ENCODE assay signal across 7 mouse cellular contexts in genomic region chr19:54045931-54046683, GRCm38 (mm10). TPM values are rescaled to one million over a fixed set of nuclear protein-coding genes. Genes with fewer than 3 reads are reported as not detected.
A peak's percentile ranks its signal among the peaks of the same experiment; 100 is the strongest.
DNase-seq lines count a peak whose midpoint lies in the region; ATAC-seq and TF ChIP-seq lines count a peak whose summit lies in the region.

No protein-coding gene starts in this region.

- no peak overlapping the region for H3K9ac ChIP-seq in forebrain, embryonic 12.5 days
- H3K9ac ChIP-seq in intestine, postnatal 0 days (ENCODE audit: low read depth, low read length): 0 out of 2 replicates have a peak overlapping the region, but pooled peaks have one; percentile 5
- H3K9ac ChIP-seq in midbrain, embryonic 12.5 days (replicated peaks): peak overlapping the region; percentile 41; the same call in 1 of the 2 replicates

- WGBS in forebrain, embryonic 12.5 days: 3% methylated on average over 55 of the region's 55 CpGs
- WGBS in intestine, postnatal 0 days: 3% methylated on average over 48 of the region's 55 CpGs
- 2% methylated on average over 55 of the region's 55 CpGs for WGBS in midbrain, embryonic 12.5 days

- TF ChIP-seq CTCF in left cerebral cortex, adult 2 months (IDR thresholded peaks at IDR 0.05): no peak
- no peak for TF ChIP-seq CTCF in intestine, postnatal 0 days (IDR thresholded peaks at IDR 0.05; ENCODE audit: low read depth)

- peaks cover 32% of the 10 kb centered on the region for H3K4me1 ChIP-seq in forebrain, embryonic 12.5 days
- H3K4me1 ChIP-seq in intestine, postnatal 0 days (replicated peaks; ENCODE audit: control insufficient read depth, insufficient read depth, low read length): peaks cover 13% of the 10 kb centered on the region; the same call in 1 of the 2 replicates
- H3K4me1 ChIP-seq in midbrain, embryonic 12.5 days: peaks cover 28% of the 10 kb centered on the region

- no peaks in the 10 kb centered on the region for H3K9me3 ChIP-seq in forebrain, embryonic 12.5 days
- no peaks in the 10 kb centered on the region for H3K9me3 ChIP-seq in intestine, postnatal 0 days (ENCODE audit: control insufficient read depth)
- no peaks in the 10 kb centered on the region for H3K9me3 ChIP-seq in midbrain, embryonic 12.5 days

- ATAC-seq in forebrain, embryonic 12.5 days (ENCODE audit: low FRiP score): no peak
- ATAC-seq in intestine, postnatal 0 days: no peak
- no peak for ATAC-seq in midbrain, embryonic 12.5 days (ENCODE audit: low FRiP score, low read depth)

- peaks cover 60% of the 10 kb centered on the region for H3K27me3 ChIP-seq in forebrain, embryonic 12.5 days
- H3K27me3 ChIP-seq in intestine, postnatal 0 days (replicated peaks; ENCODE audit: control insufficient read depth, insufficient read depth, low read length): peaks cover 30% of the 10 kb centered on the region
- peaks cover 62% of the 10 kb centered on the region for H3K27me3 ChIP-seq in midbrain, embryonic 12.5 days

- H3K27ac ChIP-seq in left cerebral cortex, adult 2 months: peak overlapping the region; percentile 77
- H3K27ac ChIP-seq in forebrain, embryonic 12.5 days: no peak overlapping the region
- H3K27ac ChIP-seq in intestine, postnatal 0 days (ENCODE audit: low read depth, low read length): no peak overlapping the region
- H3K27ac ChIP-seq in midbrain, embryonic 12.5 days (replicated peaks): no peak overlapping the region

- H3K4me3 ChIP-seq in left cerebral cortex, adult 2 months: peak overlapping the region; percentile 63
- peak overlapping the region; percentile 57 for H3K4me3 ChIP-seq in forebrain, embryonic 12.5 days (replicated peaks)
- peak overlapping the region; percentile 64 for H3K4me3 ChIP-seq in intestine, postnatal 0 days (ENCODE audit: low read depth, low read length)
- H3K4me3 ChIP-seq in midbrain, embryonic 12.5 days: peak overlapping the region; percentile 45

- peak; percentile 27 to 39 for DNase-seq in left cerebral cortex, adult 2 months (ENCODE audit: extremely low spot score in 1 of 2, low spot score in 2 of 2)
- DNase-seq in left cerebral cortex, adult 11 months (ENCODE audit: low spot score): no peak
- DNase-seq in adrenal gland, postnatal 14 days: peak; percentile 39
- peak; percentile 56 for DNase-seq in testis, postnatal 10 days (ENCODE audit: low spot score)

- peak overlapping the region; percentile 100 for H3K4me2 ChIP-seq in forebrain, embryonic 12.5 days
- H3K4me2 ChIP-seq in intestine, postnatal 0 days (replicated peaks; ENCODE audit: low read depth): peak overlapping the region; percentile 96
- peak overlapping the region; percentile 85 for H3K4me2 ChIP-seq in midbrain, embryonic 12.5 days (replicated peaks)

- H3K36me3 ChIP-seq in forebrain, embryonic 12.5 days (replicated peaks): no peaks in the 10 kb centered on the region
- no peaks in the 10 kb centered on the region for H3K36me3 ChIP-seq in intestine, postnatal 0 days (ENCODE audit: control insufficient read depth, insufficient read depth)
- H3K36me3 ChIP-seq in midbrain, embryonic 12.5 days: no peaks in the 10 kb centered on the region

- intact Hi-C loops in left cerebral cortex, adult 2 months (cut with DNase I): loop anchor here (2.0 to 10.0 kb wide), 3 partner anchors 129 to 1161 kb away; no protein-coding TSS in a partner anchor

RNA-seq across cellular contexts. Expression of gene Adra2a, which starts 2.2 kb away (rescaled TPM):
- 10 to 100 TPM; 17.5 to 18.8 TPM for total RNA-seq in left cerebral cortex, adult 2 months (2021)
- 0.67 and 2.2 TPM in 2 replicates for total RNA-seq in adrenal gland, postnatal 14 days (2021)
- polyA plus RNA-seq in forebrain, embryonic 12.5 days (2016; fragmentation: Nextera tagmentation; extraction: Ambion mirVana): 2.1 and 2.6 TPM in 2 replicates
- 1.2 and 1.3 TPM in 2 replicates for polyA plus RNA-seq in intestine, postnatal 0 days (2015; fragmentation: Nextera tagmentation; extraction: Ambion mirVana)
- polyA plus RNA-seq in midbrain, embryonic 12.5 days (2016; fragmentation: Nextera tagmentation; extraction: Ambion mirVana): 2.3 and 3.1 TPM in 2 replicates
